8 mouse cellular contexts compared by ENCODE assay signal in genomic region chr5:117358725-117359124, GRCm38 (mm10). TPM values are rescaled to one million over a fixed set of nuclear protein-coding genes. Genes with fewer than 3 reads are reported as not detected.
DNase-seq lines count a peak whose midpoint lies in the region; ATAC-seq lines count a peak whose summit lies in the region.

No protein-coding gene starts in this region.

- H3K4me1 ChIP-seq in hindbrain, embryonic 16.5 days (ENCODE audit: control insufficient read depth, insufficient read depth, low read depth, low read length): peaks cover 29% of the 10 kb centered on the region
- peaks cover 81% of the 10 kb centered on the region for H3K4me1 ChIP-seq in megakaryocyte, embryonic 14.5 days

- intact Hi-C loops in left cerebral cortex, postnatal 10 days (cut with DNase I): no loop called here

- no peaks in the 10 kb centered on the region; the same call in 1 of the 2 replicates for H3K36me3 ChIP-seq in hindbrain, embryonic 16.5 days (ENCODE audit: control insufficient read depth, insufficient read depth, low read length)
- peaks cover 8% of the 10 kb centered on the region for H3K36me3 ChIP-seq in megakaryocyte, embryonic 14.5 days (replicated peaks; ENCODE audit: low read length)

- H3K9ac ChIP-seq in hindbrain, embryonic 16.5 days (ENCODE audit: low read depth, low read length): no peak overlapping the region

- H3K27ac ChIP-seq in hindbrain, embryonic 16.5 days (ENCODE audit: low read depth, low read length): no peak overlapping the region

- peak overlapping the region; percentile 93 for H3K4me2 ChIP-seq in hindbrain, embryonic 16.5 days (ENCODE audit: low read length)

- WGBS in hindbrain, embryonic 16.5 days: 35% methylated on average over 11 of the region's 11 CpGs

- H3K9me3 ChIP-seq in hindbrain, embryonic 16.5 days (ENCODE audit: control insufficient read depth, low read length): no peaks in the 10 kb centered on the region
- no peaks in the 10 kb centered on the region for H3K9me3 ChIP-seq in megakaryocyte, embryonic 14.5 days

- ATAC-seq in hindbrain, embryonic 16.5 days: no peak
- ATAC-seq in activated CD4-positive, CD25-positive, alpha-beta regulatory T cell, adult 4 months: no peak

- DNase-seq in MEL-GATA-1-ER (ENCODE audit: extremely low read depth, low read depth): peak; percentile 61
- DNase-seq in cerebellum, adult 11-12 months: peak; percentile 50
- DNase-seq in forelimb bud, embryonic 11.5 days (ENCODE audit: low read depth, low spot score): peak; percentile 56
- DNase-seq in left cerebral cortex, postnatal 10 days (ENCODE audit: extremely low spot score in 1 of 2, low spot score in 2 of 2): peak; percentile 79 to 88
- peak; percentile 74 to 75 for DNase-seq in right cerebral cortex, postnatal 36 days (ENCODE audit: low spot score in 2 of 2)

- H3K27me3 ChIP-seq in hindbrain, embryonic 16.5 days (replicated peaks; ENCODE audit: control insufficient read depth, insufficient read depth, low read length): no peaks in the 10 kb centered on the region
- H3K27me3 ChIP-seq in megakaryocyte, embryonic 14.5 days (replicated peaks): peaks cover 16% of the 10 kb centered on the region

- H3K4me3 ChIP-seq in hindbrain, embryonic 16.5 days (ENCODE audit: low read length): peak overlapping the region; percentile 65
- peak overlapping the region; percentile 53 for H3K4me3 ChIP-seq in megakaryocyte, embryonic 14.5 days (replicated peaks)

RNA-seq across cellular contexts. Expression of gene Wsb2, which starts 1.6 kb away (rescaled TPM):
- 200 and 278 TPM in 2 replicates for polyA plus RNA-seq in hindbrain, embryonic 16.5 days (2015; fragmentation: Nextera tagmentation; extraction: Ambion mirVana)
- 100 to 1,000 TPM; 462 to 490 TPM for total RNA-seq in left cerebral cortex, postnatal 10 days (2021)
- polyA plus RNA-seq in megakaryocyte, embryonic 14.5 days (2012; ENCODE audit: insufficient read depth, low replicate concordance): 7.5 and 29.6 TPM in 2 replicates
- 10 to 100 TPM; 11.0 TPM for polyA plus RNA-seq in activated CD4-positive, CD25-positive, alpha-beta regulatory T cell, adult 4 months (2017; shearing (Covaris generic))

RNA-seq across cellular contexts. Expression of gene Rfc5, which starts 30.1 kb away (rescaled TPM):
- 31.9 and 32.7 TPM in 2 replicates for polyA plus RNA-seq in hindbrain, embryonic 16.5 days (2015; fragmentation: Nextera tagmentation; extraction: Ambion mirVana)
- total RNA-seq in left cerebral cortex, postnatal 10 days (2021): 10 to 100 TPM; 18.0 to 23.5 TPM
- 23.5 and 42.8 TPM in 2 replicates for polyA plus RNA-seq in megakaryocyte, embryonic 14.5 days (2012; ENCODE audit: insufficient read depth, low replicate concordance)
- polyA plus RNA-seq in activated CD4-positive, CD25-positive, alpha-beta regulatory T cell, adult 4 months (2017; shearing (Covaris generic)): 10 to 100 TPM; 32.2 to 35.6 TPM

RNA-seq across cellular contexts. Expression of gene Vsig10, which starts 39.8 kb away (rescaled TPM):
- polyA plus RNA-seq in hindbrain, embryonic 16.5 days (2015; fragmentation: Nextera tagmentation; extraction: Ambion mirVana): 2.1 and 2.2 TPM in 2 replicates
- 1 to 10 TPM; 2.0 to 2.2 TPM for total RNA-seq in left cerebral cortex, postnatal 10 days (2021)
- 0.23 TPM in 1 of 2 replicates, not detected in the other for polyA plus RNA-seq in megakaryocyte, embryonic 14.5 days (2012; ENCODE audit: insufficient read depth, low replicate concordance)
- polyA plus RNA-seq in activated CD4-positive, CD25-positive, alpha-beta regulatory T cell, adult 4 months (2017; shearing (Covaris generic)): 1 to 10 TPM; 3.9 to 6.7 TPM

RNA-seq across cellular contexts. Expression of gene Ksr2, which starts 55.1 kb away (rescaled TPM):
- polyA plus RNA-seq in hindbrain, embryonic 16.5 days (2015; fragmentation: Nextera tagmentation; extraction: Ambion mirVana): 6.0 and 6.3 TPM in 2 replicates
- total RNA-seq in left cerebral cortex, postnatal 10 days (2021): 10 to 100 TPM; 31.3 to 32.5 TPM
- polyA plus RNA-seq in megakaryocyte, embryonic 14.5 days (2012; ENCODE audit: insufficient read depth, low replicate concordance): 0.03 and 0.12 TPM in 2 replicates
- polyA plus RNA-seq in activated CD4-positive, CD25-positive, alpha-beta regulatory T cell, adult 4 months (2017; shearing (Covaris generic)): under 1 TPM; 0.20 to 0.27 TPM
